Mouse (Mus musculus) CH12.LX (cell line): Measurements from ENCODE around the gene Asic2. TPM values are rescaled to one million over a fixed set of nuclear protein-coding genes. Genes with fewer than 3 reads are reported as not detected.
A peak's percentile ranks its signal among the peaks of the same experiment; 100 is the strongest.

ENCODE experiments used
- DNase-seq: peaks from one replicate; pipeline ENCODE4 v3.0.0-alpha.2; 2013; ENCODE audit errors: extremely low read depth
- H3K27ac ChIP-seq: 2 replicates; pipeline ENCODE4 v1.5.1; 2012; ENCODE audit warnings: low read depth, mild to moderate bottlenecking, control low read depth, moderate library complexity; ENCODE audit not compliant: insufficient read depth
- H3K27me3 ChIP-seq: replicated peaks from 2 replicates; pipeline ENCODE3; 2012; ENCODE audit warnings: inconsistent platforms
- H3K36me3 ChIP-seq, 2 experiments: replicated peaks in 1 of 2; 2 replicates each; pipeline versions ENCODE3 to v1.6.1; 2012; ENCODE audit warnings: inconsistent platforms in 1 of 2, low read length in 1 of 2, mild to moderate bottlenecking in 1 of 2, mixed read lengths in 1 of 2, moderate library complexity in 1 of 2; ENCODE audit not compliant: control insufficient read depth in 1 of 2, insufficient read depth in 1 of 2
- H3K4me1 ChIP-seq, 2 experiments: 2 replicates each; pipeline ENCODE4 v1.6.1; 2012; ENCODE audit warnings: inconsistent platforms in 1 of 2, moderate library complexity in 1 of 2; ENCODE audit not compliant: insufficient read depth in 2 of 2, control insufficient read depth in 1 of 2
- H3K4me2 ChIP-seq: 2 replicates; pipeline ENCODE4 v1.6.1; 2012; ENCODE audit warnings: low read depth, mild to moderate bottlenecking, control low read depth; ENCODE audit not compliant: poor library complexity, insufficient read depth, severe bottlenecking
- H3K4me3 ChIP-seq, 3 experiments: fragments of 150-350 bp in 1 of 3; sonication (generic) in 1 of 3; replicated peaks in 1 of 3; 2 replicates each; pipeline versions ENCODE3 to v1.5.1; 2011 to 2012; ENCODE audit warnings: low read depth in 2 of 3, low read length in 2 of 3, mild to moderate bottlenecking in 2 of 3, moderate library complexity in 2 of 3, control low read depth in 1 of 3, improper control_type of control experiment in 1 of 3, inconsistent platforms in 1 of 3, mixed read lengths in 1 of 3; ENCODE audit not compliant: poor library complexity in 1 of 3
- H3K79me2 ChIP-seq: replicated peaks from 2 replicates; pipeline ENCODE4 v1.6.1; 2012; ENCODE audit warnings: mild to moderate bottlenecking, moderate library complexity; ENCODE audit not compliant: control insufficient read depth, poor library complexity, insufficient read depth, severe bottlenecking; ENCODE audit errors: extremely low read depth
- H3K9ac ChIP-seq: 2 replicates; pipeline ENCODE4 v1.6.1; 2012; ENCODE audit warnings: low read depth, mild to moderate bottlenecking, control low read depth, moderate library complexity; ENCODE audit not compliant: insufficient read depth
- H3K9me3 ChIP-seq: replicated peaks from 2 replicates; pipeline ENCODE3; 2012; ENCODE audit warnings: low read length, inconsistent platforms, mixed read lengths
- BHLHE40 ChIP-seq: IDR thresholded peaks from 2 replicates; pipeline ENCODE4 v1.6.1; 2011; ENCODE audit warnings: mild to moderate bottlenecking, low read depth, low read length, improper control_type of control experiment
- CHD1 ChIP-seq: IDR thresholded peaks from 2 replicates; pipeline ENCODE4 v1.6.1; 2012; ENCODE audit warnings: low read depth, low read length, improper control_type of control experiment, inconsistent platforms
- EP300 ChIP-seq: IDR thresholded peaks from 2 replicates; pipeline ENCODE4 v1.6.1; 2011; ENCODE audit warnings: low read length, improper control_type of control experiment
- GABPA ChIP-seq: IDR thresholded peaks from 2 replicates; pipeline ENCODE4 v1.6.1; 2012; ENCODE audit warnings: low read depth, low read length, improper control_type of control experiment, inconsistent platforms; ENCODE audit not compliant: insufficient replicate concordance
- HCFC1 ChIP-seq: IDR thresholded peaks from 2 replicates; pipeline ENCODE4 v1.6.1; 2012; ENCODE audit warnings: low read depth, mild to moderate bottlenecking, inconsistent platforms, low read length, improper control_type of control experiment
- IRF4 ChIP-seq: IDR thresholded peaks from 2 replicates; pipeline ENCODE4 v1.6.1; 2014; ENCODE audit warnings: low read depth, mild to moderate bottlenecking, inconsistent platforms, low read length, improper control_type of control experiment
- JUN ChIP-seq: IDR thresholded peaks from 2 replicates; pipeline ENCODE4 v1.6.1; 2011; ENCODE audit warnings: low read depth, mild to moderate bottlenecking, low read length, improper control_type of control experiment, moderate library complexity; ENCODE audit not compliant: insufficient read depth
- JUND ChIP-seq: conservative IDR thresholded peaks from 2 replicates; pipeline ENCODE4 v1.6.1; 2011; ENCODE audit warnings: low read depth, low read length, improper control_type of control experiment
- MAFK ChIP-seq: IDR thresholded peaks from 2 replicates; pipeline ENCODE4 v1.6.1; 2011; ENCODE audit warnings: low read length, improper control_type of control experiment; ENCODE audit not compliant: insufficient replicate concordance
- MAZ ChIP-seq: IDR thresholded peaks from 2 replicates; pipeline ENCODE4 v1.6.1; 2012; ENCODE audit warnings: low read depth, mild to moderate bottlenecking, inconsistent platforms, low read length, improper control_type of control experiment, moderate library complexity
- MEF2A ChIP-seq: IDR thresholded peaks from 2 replicates; pipeline ENCODE4 v1.6.1; 2014; ENCODE audit warnings: low read depth, mild to moderate bottlenecking, inconsistent platforms, low read length, improper control_type of control experiment, borderline replicate concordance
- MYC ChIP-seq: IDR thresholded peaks from 2 replicates; pipeline ENCODE4 v1.6.1; 2011; ENCODE audit warnings: low read depth, mild to moderate bottlenecking, improper control_type of control experiment, low read length
- NRF1 ChIP-seq: IDR thresholded peaks from 2 replicates; pipeline ENCODE4 v1.6.1; 2014; ENCODE audit warnings: low read depth, mild to moderate bottlenecking, inconsistent platforms, low read length, improper control_type of control experiment, moderate library complexity
- PAX5 ChIP-seq: IDR thresholded peaks from 2 replicates; pipeline ENCODE4 v1.6.1; 2012; ENCODE audit warnings: low read length, inconsistent platforms, mixed read lengths
- RCOR1 ChIP-seq: conservative IDR thresholded peaks from 2 replicates; pipeline ENCODE4 v1.6.1; 2012; ENCODE audit warnings: low read depth, mild to moderate bottlenecking, inconsistent platforms, low read length, improper control_type of control experiment
- SIN3A ChIP-seq: IDR thresholded peaks from 2 replicates; pipeline ENCODE4 v1.6.1; 2012; ENCODE audit warnings: low read length, improper control_type of control experiment, inconsistent platforms
- TBP ChIP-seq: conservative IDR thresholded peaks from 2 replicates; pipeline ENCODE4 v1.6.1; 2011; ENCODE audit warnings: low read depth, low read length, improper control_type of control experiment
- TCF12 ChIP-seq: IDR thresholded peaks from 2 replicates; pipeline ENCODE4 v1.6.1; 2014; ENCODE audit warnings: low read depth, mild to moderate bottlenecking, inconsistent platforms, low read length, improper control_type of control experiment
- USF1 ChIP-seq: IDR thresholded peaks from 2 replicates; pipeline ENCODE4 v1.6.1; 2014; ENCODE audit warnings: low read depth, mild to moderate bottlenecking, inconsistent platforms, low read length, improper control_type of control experiment
- ZC3H11A ChIP-seq: IDR thresholded peaks from 2 replicates; pipeline ENCODE4 v1.6.1; 2012; ENCODE audit warnings: low read depth, mild to moderate bottlenecking, inconsistent platforms, low read length, improper control_type of control experiment
- ZMIZ1 ChIP-seq: IDR thresholded peaks from 2 replicates; pipeline ENCODE4 v1.6.1; 2012; ENCODE audit warnings: low read depth, mild to moderate bottlenecking, inconsistent platforms, low read length, improper control_type of control experiment
- ZNF384 ChIP-seq: IDR thresholded peaks from 2 replicates; pipeline ENCODE4 v1.6.1; 2012; ENCODE audit warnings: low read depth, low read length, improper control_type of control experiment, inconsistent platforms
- dilution Hi-C: fragments of 300-500 bp; cut with MboI; formaldehyde crosslinking; loops from 2 replicates; pipeline ENCODE4 v1.14.3; 2020; ENCODE audit warnings: low sequenced_read_pairs; ENCODE audit not compliant: extremely low pct_unique_long_range_greater_than_20kb, extremely low pct_ligation_motif_present
- in situ Hi-C: fragments of 300-500 bp; cut with MboI; formaldehyde crosslinking; loops from 3 replicates; pipeline ENCODE4 v1.14.3; 2019; ENCODE audit warnings: low sequenced_read_pairs, low pct_ligation_motif_present, low pct_unique_long_range_greater_than_20kb, mixed read lengths
- polyA plus RNA-seq: library from polyadenylated mRNA; unstranded; fragments of >175 nt; gene quantifications from 2 replicates; pipeline ENCODE4 v1.2.1, GENCODE M21; 2012; ENCODE audit warnings: low read depth; ENCODE audit not compliant: insufficient read length
- total RNA-seq, 2 experiments: library from RNA; depleted of rRNA; stranded (reverse); fragments of 300-350 nt in 1 of 2; fragments of >200 nt in 1 of 2; gene quantifications; 2 replicates each; pipeline ENCODE4 v1.2.3; 2012 to 2014

Asic2 gene
- total and polyA plus RNA-seq, 3 experiments: not detected

GRCm38 (mm10) chr11:81193856-81194255 is 774.4 kb downstream of the Asic2 start:
- H3K4me2 ChIP-seq: no peak overlapping the region
- H3K27me3 ChIP-seq: peaks cover 87% of the 10 kb centered on the region
- TF ChIP-seq RCOR1 (no peak), NRF1 (no peak), SIN3A (no peak), USF1 (no peak), EP300 (no peak), ZNF384 (no peak), MEF2A (no peak), JUND (no peak), TCF12 (no peak), JUN (no peak), CHD1 (no peak), BHLHE40 (no peak)
- DNase-seq: no peak
- H3K9me3 ChIP-seq: peaks cover 5% of the 10 kb centered on the region
- no peaks in the 10 kb centered on the region for H3K36me3 ChIP-seq
- H3K9ac ChIP-seq: no peak overlapping the region
- dilution Hi-C loops: no loop called here
- 0 out of 4 replicates have a peak, but pooled peaks cover 0 to 5% of the 10 kb centered on the region in 2 experiments for H3K4me1 ChIP-seq
- H3K27ac ChIP-seq: no peak overlapping the region
- in situ Hi-C loops: no loop called here
- H3K79me2 ChIP-seq: no peaks in the 10 kb centered on the region
- no peak overlapping the region for H3K4me3 ChIP-seq

- H3K9ac ChIP-seq: no peak overlapping the region
- no peaks in the 10 kb centered on the region for H3K79me2 ChIP-seq
- TF ChIP-seq HCFC1 (no peak), TBP (no peak), MAFK (peak; percentile 69), ZMIZ1 (no peak), IRF4 (peak; percentile 66), MAZ (no peak), PAX5 (no peak), EP300 (peak; percentile 76), MYC (no peak), NRF1 (no peak), BHLHE40 (peak; percentile 66), TCF12 (no peak), ZC3H11A (no peak), GABPA (no peak)
- no peak overlapping the region for H3K27ac ChIP-seq
- no peaks in the 10 kb centered on the region for H3K36me3 ChIP-seq
- H3K4me1 ChIP-seq: 0 out of 4 replicates have a peak, but pooled peaks cover 0 to 5% of the 10 kb centered on the region in 2 experiments
- H3K9me3 ChIP-seq: peaks cover 5% of the 10 kb centered on the region
- dilution Hi-C loops (no loop called here), in situ Hi-C loops (no loop called here)
- peak; percentile 25 for DNase-seq
- no peak overlapping the region for H3K4me2 ChIP-seq
- peaks cover 89% of the 10 kb centered on the region for H3K27me3 ChIP-seq
- no peak overlapping the region for H3K4me3 ChIP-seq
These were observed 776.1 kb downstream of the Asic2 start for GRCm38 (mm10) chr11:81192155-81192554.
